Mouse (Mus musculus) kidney, embryonic 16.5 days (tissue): ENCODE results near the gene Pcf11. TPM values are rescaled to one million over a fixed set of nuclear protein-coding genes. Genes with fewer than 3 reads are reported as not detected.
A peak's percentile ranks its signal among the peaks of the same experiment; 100 is the strongest.

Experiments
- ATAC-seq: fragments of 200-750 bp; cut with Nextera tagmentation; 2 replicates; pipeline ENCODE4 v1.8.0; 2017; ENCODE audit warnings: moderate TSS enrichment; ENCODE audit not compliant: low FRiP score, low TSS enrichment
- H3K27ac ChIP-seq: fragments of 300-500 bp; sonication (generic); 2 replicates; pipeline ENCODE4 v1.5.1; 2014; ENCODE audit warnings: low read length
- H3K27me3 ChIP-seq: fragments of 300-500 bp; sonication (generic); 2 replicates; pipeline ENCODE4 v1.6.1; 2014; ENCODE audit warnings: low read length, control low read depth, mixed read lengths; ENCODE audit not compliant: insufficient read depth
- H3K36me3 ChIP-seq: fragments of 300-500 bp; sonication (generic); 2 replicates; pipeline ENCODE4 v1.6.1; 2014; ENCODE audit warnings: low read length, control low read depth, mixed read lengths; ENCODE audit not compliant: insufficient read depth
- H3K4me1 ChIP-seq: fragments of 300-500 bp; sonication (generic); 2 replicates; pipeline ENCODE4 v1.6.1; 2014; ENCODE audit warnings: low read length, control low read depth, mixed read lengths; ENCODE audit not compliant: insufficient read depth
- H3K4me2 ChIP-seq: fragments of 300-500 bp; sonication (generic); replicated peaks from 2 replicates; pipeline ENCODE4 v1.6.1; 2014; ENCODE audit warnings: low read depth, low read length
- H3K4me3 ChIP-seq: fragments of 300-500 bp; sonication (generic); 2 replicates; pipeline ENCODE4 v1.5.1; 2014; ENCODE audit warnings: mild to moderate bottlenecking, low read length
- H3K9ac ChIP-seq: fragments of 300-500 bp; sonication (generic); replicated peaks from 2 replicates; pipeline ENCODE4 v1.6.1; 2014; ENCODE audit warnings: low read length
- H3K9me3 ChIP-seq: fragments of 300-500 bp; sonication (generic); 2 replicates; pipeline ENCODE4 v1.6.1; 2016; ENCODE audit warnings: low read length, control low read depth
- WGBS: fragments of 180-500 bp; shearing (Covaris S2); extraction: QIAGEN DNeasy Blood & Tissue Kit; methylation state at CpG from one replicate; pipeline ENCODE4 v1.1.7; 2014; 5-methylcytosine and 5-hydroxymethylcytosine counted together
- polyA plus RNA-seq: library from polyadenylated mRNA; unstranded; fragments of >200 nt; fragmentation: Nextera tagmentation; extraction: Ambion mirVana; gene quantifications from 2 replicates; pipeline ENCODE4 v1.2.1, GENCODE M21; 2015

The Pcf11 gene
- polyA plus RNA-seq, result 17.8 and 20.8 TPM in 2 replicates

- Histone ChIP-seq H3K27me3 (no peaks in the 10 kb centered on the region), H3K4me1 (peaks cover 21% of the 10 kb centered on the region), H3K4me2 (peak within 1 kb of the TSS; percentile 72), H3K9ac (peak within 1 kb of the TSS; percentile 99), H3K36me3 (0 out of 2 replicates have a peak, but pooled peaks cover 4% of the 10 kb centered on the region), H3K4me3 (peak within 1 kb of the TSS; percentile 98), H3K27ac (peak within 1 kb of the TSS; percentile 97), H3K9me3 (no peaks in the 10 kb centered on the region)
- WGBS, result under 1% methylated on average over 82 of the region's 88 CpGs
- ATAC-seq, result peak; percentile 99
Observed at GRCm38 (mm10) chr7:92669507-92670471, at the start of gene Pcf11. TSS of gene Pcf11 (minus strand) at chr7:92669934.

GRCm38 (mm10) chr7:92715055-92715454, 45.3 kb upstream of the Pcf11 start:
- Histone ChIP-seq H3K27me3 (no peaks in the 10 kb centered on the region), H3K4me1 (no peaks in the 10 kb centered on the region), H3K36me3 (no peaks in the 10 kb centered on the region), H3K9ac (no peak overlapping the region), H3K4me3 (no peak overlapping the region), H3K9me3 (no peaks in the 10 kb centered on the region), H3K4me2 (no peak overlapping the region), H3K27ac (no peak overlapping the region)
- no peak for ATAC-seq
- WGBS, result 86% methylated on average over 1 of the region's 1 CpGs

DNA sequence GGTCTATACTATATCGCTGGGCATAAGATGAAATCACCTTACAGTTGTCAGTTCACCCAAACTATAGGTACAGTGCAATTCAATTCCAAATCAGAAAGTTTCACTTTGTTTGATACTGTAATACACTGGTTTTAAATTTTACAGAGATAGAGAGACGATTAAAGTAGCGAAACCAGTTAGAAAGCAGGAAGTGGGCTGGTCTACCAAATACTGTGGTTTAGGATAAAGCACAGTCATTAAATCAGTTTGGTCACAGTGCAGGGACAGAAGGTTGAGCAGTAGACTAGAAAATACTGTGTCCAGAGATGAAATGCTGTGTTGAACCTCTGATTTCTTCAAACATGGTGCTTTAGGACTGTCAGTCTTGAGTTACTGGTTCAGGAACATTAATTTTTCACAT, 41.9 kb upstream of the Pcf11 start:
- H3K9ac ChIP-seq, result no peak overlapping the region

DNA sequence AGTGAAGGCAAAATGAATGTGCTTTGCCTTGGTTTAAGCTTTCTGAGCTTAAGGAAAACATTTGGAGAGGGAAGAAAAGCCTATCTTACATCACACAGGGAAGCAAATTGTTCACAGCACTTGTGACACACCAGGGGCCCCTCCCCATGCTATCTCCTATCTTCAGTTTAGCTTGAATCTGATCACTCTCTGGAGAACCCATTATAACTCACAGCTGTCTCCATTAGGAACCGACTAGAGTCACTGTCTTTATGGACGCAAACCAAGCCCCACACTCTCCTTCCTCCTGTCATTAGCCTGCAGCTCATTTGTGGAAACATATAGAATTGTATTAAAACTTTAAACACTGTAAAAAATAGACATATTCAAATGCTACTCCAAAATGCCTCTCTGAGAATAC, 39.8 kb upstream of the Pcf11 start:
- Histone ChIP-seq H3K9ac (no peak overlapping the region), H3K4me2 (no peak overlapping the region), H3K36me3 (no peaks in the 10 kb centered on the region), H3K4me1 (no peaks in the 10 kb centered on the region), H3K4me3 (no peak overlapping the region), H3K27ac (no peak overlapping the region), H3K27me3 (no peaks in the 10 kb centered on the region), H3K9me3 (no peaks in the 10 kb centered on the region)
- ATAC-seq, result no peak
- WGBS, result 24% methylated on average over 2 of the region's 2 CpGs

More for the DNA sequence above, 41.9 kb upstream of the Pcf11 start:
- Histone ChIP-seq H3K9me3 (no peaks in the 10 kb centered on the region), H3K36me3 (no peaks in the 10 kb centered on the region), H3K4me2 (no peak overlapping the region), H3K27me3 (no peaks in the 10 kb centered on the region), H3K4me1 (no peaks in the 10 kb centered on the region), H3K27ac (no peak overlapping the region), H3K4me3 (no peak overlapping the region)
- no peak for ATAC-seq
- 77% methylated on average over 3 of the region's 3 CpGs for WGBS

DNA sequence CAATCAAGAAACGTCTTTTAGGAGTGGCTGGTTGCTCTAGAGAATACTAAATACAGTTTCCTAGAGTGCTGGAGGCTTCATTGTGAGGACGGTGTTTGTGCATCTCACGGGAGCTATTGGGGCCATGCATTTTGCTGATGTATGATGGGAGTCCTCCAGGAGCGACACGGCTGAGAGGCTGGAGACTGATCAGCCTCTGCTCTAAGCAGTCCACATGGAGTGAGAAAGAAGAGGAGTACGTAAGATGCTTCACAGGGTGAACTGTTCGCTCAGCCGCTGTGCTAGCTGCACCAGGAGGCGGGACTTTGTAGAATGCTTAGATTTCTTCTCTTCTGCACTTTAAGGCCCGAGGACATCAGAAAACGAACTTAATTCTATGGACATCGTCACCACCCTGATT, 37.0 kb upstream of the Pcf11 start:
- Histone ChIP-seq H3K4me1 (no peaks in the 10 kb centered on the region), H3K9ac (no peak overlapping the region), H3K36me3 (no peaks in the 10 kb centered on the region), H3K27ac (no peak overlapping the region), H3K4me3 (no peak overlapping the region), H3K27me3 (no peaks in the 10 kb centered on the region), H3K9me3 (no peaks in the 10 kb centered on the region), H3K4me2 (no peak overlapping the region)
- no peak for ATAC-seq
- 75% methylated on average over 12 of the region's 12 CpGs for WGBS

DNA sequence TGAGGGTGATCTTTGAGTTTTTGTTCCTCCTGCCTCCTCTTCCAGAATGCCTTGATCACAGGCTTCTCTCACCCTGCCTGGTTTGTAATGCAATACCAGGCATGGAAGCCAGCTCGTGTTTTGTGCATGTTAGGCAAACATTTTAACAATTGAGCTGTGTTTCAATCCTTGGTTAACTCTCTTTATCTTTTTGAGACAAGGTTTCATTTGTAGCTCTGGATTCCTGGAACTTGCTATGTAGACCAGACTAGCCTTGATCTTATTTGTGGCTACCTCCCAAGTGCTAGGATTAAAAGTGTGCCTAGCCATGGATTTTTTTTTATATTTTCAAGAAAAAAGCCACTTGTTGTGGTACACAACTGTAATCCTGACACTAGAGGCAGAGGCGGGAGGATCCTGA, 35.8 kb upstream of the Pcf11 start:
- 60% methylated on average over 2 of the region's 2 CpGs for WGBS
- H3K4me3 ChIP-seq, result no peak overlapping the region
- H3K9me3 ChIP-seq, result no peaks in the 10 kb centered on the region
- no peaks in the 10 kb centered on the region for H3K4me1 ChIP-seq
- H3K27me3 ChIP-seq, result no peaks in the 10 kb centered on the region
- no peak overlapping the region for H3K27ac ChIP-seq
- ATAC-seq, result no peak
- H3K9ac ChIP-seq, result no peak overlapping the region
- H3K4me2 ChIP-seq, result no peak overlapping the region
- H3K36me3 ChIP-seq, result no peaks in the 10 kb centered on the region

DNA sequence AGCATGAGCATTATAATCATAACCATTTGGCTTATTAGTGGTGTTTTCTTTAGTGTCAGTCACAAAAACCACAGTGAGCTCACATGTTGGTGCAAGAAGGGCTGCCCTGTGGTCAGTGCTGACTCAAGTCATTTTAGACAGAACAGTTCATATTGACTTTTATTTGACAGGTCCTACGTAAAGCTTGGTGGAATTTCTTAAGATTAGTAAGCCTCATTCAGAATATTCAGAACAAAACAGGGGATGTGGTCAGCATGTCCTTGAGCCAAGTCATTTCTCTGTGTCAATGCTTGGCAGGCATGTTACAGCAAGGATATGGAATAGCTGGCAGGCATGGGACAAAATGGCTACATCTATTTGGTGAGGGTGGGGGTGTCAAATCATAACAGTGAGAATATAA, 33.9 kb upstream of the Pcf11 start:
- Histone ChIP-seq H3K27me3 (no peaks in the 10 kb centered on the region), H3K4me2 (no peak overlapping the region), H3K4me1 (no peaks in the 10 kb centered on the region), H3K9me3 (no peaks in the 10 kb centered on the region), H3K9ac (no peak overlapping the region), H3K36me3 (no peaks in the 10 kb centered on the region), H3K4me3 (no peak overlapping the region), H3K27ac (no peak overlapping the region)
- WGBS, result 74% methylated on average over 1 of the region's 1 CpGs
- ATAC-seq, result no peak

DNA sequence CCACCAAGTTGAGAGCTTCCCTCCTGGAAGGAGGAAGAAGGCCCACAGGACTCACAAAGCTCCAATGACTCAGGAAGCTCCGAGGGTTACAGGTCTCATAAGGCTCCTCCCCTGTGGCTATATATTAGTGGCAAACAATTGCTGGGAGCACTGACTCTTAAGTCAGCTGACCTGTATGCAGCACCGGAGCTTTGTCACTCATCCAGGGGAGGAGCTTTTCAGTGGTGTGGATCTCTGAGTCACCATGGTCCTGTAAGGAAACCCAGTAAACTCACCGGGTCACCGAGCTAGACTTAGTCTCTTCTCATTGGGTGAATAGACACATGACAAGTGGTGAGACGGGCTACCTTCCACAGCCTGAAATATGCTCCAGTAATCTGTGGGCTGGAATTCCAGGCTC, 29.0 kb upstream of the Pcf11 start:
- no peak overlapping the region for H3K9ac ChIP-seq
- H3K36me3 ChIP-seq, result no peaks in the 10 kb centered on the region
- H3K9me3 ChIP-seq, result no peaks in the 10 kb centered on the region
- H3K27ac ChIP-seq, result no peak overlapping the region
- no peak overlapping the region for H3K4me2 ChIP-seq
- 55% methylated on average over 5 of the region's 5 CpGs for WGBS
- H3K27me3 ChIP-seq, result no peaks in the 10 kb centered on the region
- H3K4me1 ChIP-seq, result no peaks in the 10 kb centered on the region
- H3K4me3 ChIP-seq, result no peak overlapping the region
- no peak for ATAC-seq

DNA sequence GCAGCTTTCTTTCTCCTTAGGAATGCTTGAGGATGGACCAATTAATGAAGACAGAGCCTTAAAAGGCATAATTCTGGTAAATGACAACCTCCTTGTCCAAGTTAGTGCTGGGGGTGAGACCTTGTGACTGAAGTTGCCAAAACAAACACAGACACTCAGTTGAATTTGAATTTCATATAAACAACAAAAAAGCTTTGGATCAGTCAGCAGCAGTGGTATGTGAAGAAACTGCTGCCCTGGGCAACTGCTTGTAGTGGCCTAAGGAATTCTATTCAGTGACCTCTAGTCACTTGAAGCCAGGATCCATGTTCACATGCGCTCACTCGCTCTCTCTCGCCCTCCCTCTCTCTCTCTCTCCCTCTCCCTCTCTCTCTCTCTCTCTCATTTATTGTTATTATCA, 26.7 kb upstream of the Pcf11 start:
- no peak overlapping the region for H3K4me3 ChIP-seq
- no peaks in the 10 kb centered on the region for H3K36me3 ChIP-seq
- WGBS, result 86% methylated on average over 3 of the region's 3 CpGs
- no peak overlapping the region for H3K27ac ChIP-seq
- no peaks in the 10 kb centered on the region for H3K27me3 ChIP-seq
- no peak overlapping the region for H3K4me2 ChIP-seq
- H3K9ac ChIP-seq, result no peak overlapping the region
- H3K9me3 ChIP-seq, result no peaks in the 10 kb centered on the region
- peak; percentile 57; the same call in 1 of the 2 replicates for ATAC-seq
- no peaks in the 10 kb centered on the region for H3K4me1 ChIP-seq

GRCm38 (mm10) chr7:92689101-92689500, 19.4 kb upstream of the Pcf11 start:
- Histone ChIP-seq H3K9me3 (no peaks in the 10 kb centered on the region), H3K27ac (no peak overlapping the region), H3K4me1 (no peaks in the 10 kb centered on the region), H3K9ac (no peak overlapping the region), H3K4me3 (no peak overlapping the region), H3K4me2 (no peak overlapping the region), H3K36me3 (no peaks in the 10 kb centered on the region), H3K27me3 (no peaks in the 10 kb centered on the region)
- 78% methylated on average over 2 of the region's 2 CpGs for WGBS
- ATAC-seq, result no peak
